Mouse (Mus musculus) adrenal gland, postnatal 14 days (tissue): Measurements from ENCODE around the gene Ttl. TPM values are rescaled to one million over a fixed set of nuclear protein-coding genes. Genes with fewer than 3 reads are reported as not detected.

ENCODE experiments used
- DNase-seq: peaks from one replicate; pipeline ENCODE4 v3.0.0; 2021; ENCODE audit warnings: mixed read lengths
- total RNA-seq: library from RNA; stranded (reverse); gene quantifications from 2 replicates; pipeline ENCODE4 v1.2.3, GENCODE M21; 2021

The Ttl gene
- total RNA-seq, 1 experiment from 2014 or later = 11.0 TPM

DNA sequence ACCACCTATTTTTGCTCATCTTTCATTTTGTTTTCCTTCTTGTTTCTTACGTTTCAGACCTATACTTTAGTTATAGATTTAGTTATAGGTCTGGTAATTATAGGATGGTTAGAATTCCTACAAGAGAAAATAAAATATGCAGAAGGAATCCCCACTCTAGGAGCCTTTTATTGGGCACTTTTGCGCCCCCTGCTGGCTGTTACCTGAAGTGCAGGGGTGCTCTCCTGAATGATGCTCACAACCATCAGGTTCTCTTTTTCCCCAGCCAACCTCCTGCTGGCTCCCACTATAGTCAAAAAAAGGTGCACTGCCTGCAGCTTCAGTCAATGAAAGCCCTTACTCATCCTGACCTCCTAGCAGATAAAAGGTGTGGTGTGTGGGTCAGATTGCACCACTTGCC is 19.2 kb downstream of the Ttl start:
- peak; percentile 42 for DNase-seq

- no peak for DNase-seq
Measured at GRCm38 (mm10) chr2:129087520-129087919, 21.8 kb downstream of the Ttl start.

GRCm38 (mm10) chr2:129090370-129090769 is 24.6 kb downstream of the Ttl start:
- no peak for DNase-seq

DNA sequence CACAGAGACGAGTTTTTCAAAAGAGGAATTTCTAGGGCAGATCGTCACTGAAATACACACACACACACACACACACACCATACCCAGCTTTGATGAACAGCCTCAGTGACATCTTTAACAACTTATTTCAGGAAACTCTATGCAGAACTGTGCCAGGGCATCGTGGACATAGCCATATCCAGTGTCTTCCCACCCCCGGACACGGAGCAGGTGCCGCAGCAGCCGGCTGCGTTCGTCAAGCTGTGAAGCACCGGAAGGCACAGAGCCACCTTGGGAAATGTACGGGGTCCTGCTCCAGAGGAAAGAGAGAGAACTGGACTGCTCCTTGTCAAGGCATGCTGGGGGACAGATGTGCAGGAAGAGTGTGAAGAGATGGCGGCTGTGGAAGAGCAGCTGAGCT is 27.1 kb downstream of the Ttl start:
- no peak for DNase-seq

DNA sequence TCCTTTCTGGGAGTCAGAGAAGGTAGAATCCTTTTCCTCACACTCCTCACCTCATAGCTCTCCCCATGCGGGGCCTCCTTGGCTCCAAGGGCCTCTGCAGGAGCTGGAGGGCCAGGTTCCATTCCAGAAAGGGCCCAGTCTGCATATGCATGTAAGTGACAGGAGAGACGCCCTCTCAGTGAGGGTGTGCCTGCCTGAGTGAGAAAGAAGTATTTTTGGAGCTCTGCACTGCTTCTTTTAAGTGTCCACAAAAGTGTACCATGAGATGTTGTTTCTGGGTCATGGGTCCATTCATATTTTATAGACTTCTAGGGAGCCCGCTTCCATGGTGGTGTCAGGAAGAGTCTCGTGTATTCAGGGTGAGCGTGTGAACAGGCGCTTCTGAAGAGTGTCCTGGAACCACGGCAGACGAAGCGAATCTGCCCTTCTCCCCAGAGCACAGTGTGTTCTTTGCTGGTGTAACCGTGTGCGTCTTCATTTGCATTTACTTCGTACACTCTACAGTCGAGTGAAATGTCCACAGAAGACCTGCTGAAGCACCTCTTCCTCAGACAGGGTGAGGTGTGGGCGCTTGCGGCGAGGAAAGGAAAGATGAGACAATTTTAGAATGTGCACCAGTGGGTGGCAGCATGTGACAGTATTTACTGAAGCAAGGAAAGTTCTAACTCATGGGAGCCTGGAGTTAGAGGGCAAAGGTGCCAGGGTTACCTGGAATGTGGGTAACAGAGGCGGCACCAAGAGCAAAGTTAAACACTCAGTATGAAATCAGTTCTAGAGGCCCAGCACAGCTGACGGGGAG is 28.4 kb downstream of the Ttl start:
- no peak for DNase-seq

- DNase-seq = peak; percentile 95
Measured at GRCm38 (mm10) chr2:129100784-129101310, 35.1 kb downstream of the Ttl start, which contains the start of gene Polr1b. Gene Polr1b (plus strand): TSS chr2:129100995.

DNA sequence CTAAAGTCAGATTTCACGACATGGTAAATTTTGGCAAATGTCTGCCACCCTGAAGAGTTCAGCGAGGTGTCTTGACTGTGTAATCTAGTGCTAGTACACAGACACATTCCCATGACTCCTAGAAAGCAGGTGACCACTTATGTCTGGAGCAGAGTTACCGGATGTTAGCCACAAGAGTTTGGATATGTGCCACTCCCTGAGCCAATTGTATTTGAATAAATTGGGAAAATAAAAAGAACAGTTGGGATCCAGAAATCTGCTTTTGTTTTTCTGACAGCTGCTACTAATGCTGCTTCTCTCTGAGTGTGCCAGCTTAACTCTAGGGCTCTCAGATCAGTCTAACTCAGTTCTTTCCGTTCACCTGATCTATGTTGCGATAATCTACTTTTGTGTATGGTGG is 47.2 kb downstream of the Ttl start:
- no peak for DNase-seq

DNA sequence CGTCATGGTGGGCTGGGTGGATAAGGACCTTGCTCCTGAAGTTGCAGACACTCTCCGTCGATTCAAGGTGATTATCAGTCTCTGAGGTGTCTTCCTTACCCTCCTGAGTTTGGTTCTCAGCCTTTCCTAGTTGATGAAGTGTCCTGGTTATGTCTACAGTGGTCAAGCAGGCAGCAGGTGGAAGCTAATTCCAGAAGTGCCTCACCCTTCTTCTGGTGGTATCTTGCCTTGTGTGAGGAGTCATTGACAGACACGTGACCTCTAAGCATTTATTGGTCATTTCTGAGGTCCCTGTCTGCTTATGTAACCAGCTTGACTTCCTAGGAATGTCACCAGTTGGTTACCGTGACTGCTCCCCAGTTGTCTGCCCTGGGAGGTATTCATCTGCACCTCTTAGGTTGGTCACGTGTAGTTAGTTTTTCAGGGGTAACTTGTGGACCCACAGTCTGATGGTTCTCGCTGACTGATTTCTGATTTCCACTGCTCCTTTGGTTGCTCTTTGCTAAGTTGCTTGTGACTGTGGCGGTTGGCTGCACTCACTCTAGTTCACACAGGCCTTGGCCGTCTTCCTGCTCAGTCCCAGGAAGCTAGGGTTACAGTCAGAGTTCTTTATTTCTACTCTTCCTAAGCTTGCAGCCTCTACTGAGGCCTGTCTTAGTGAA is 50.1 kb downstream of the Ttl start:
- no peak for DNase-seq

GRCm38 (mm10) chr2:129116368-129116739 is 50.6 kb downstream of the Ttl start:
- no peak for DNase-seq

- DNase-seq = no peak
Measured at GRCm38 (mm10) chr2:129118061-129118460, 52.3 kb downstream of the Ttl start.

DNA sequence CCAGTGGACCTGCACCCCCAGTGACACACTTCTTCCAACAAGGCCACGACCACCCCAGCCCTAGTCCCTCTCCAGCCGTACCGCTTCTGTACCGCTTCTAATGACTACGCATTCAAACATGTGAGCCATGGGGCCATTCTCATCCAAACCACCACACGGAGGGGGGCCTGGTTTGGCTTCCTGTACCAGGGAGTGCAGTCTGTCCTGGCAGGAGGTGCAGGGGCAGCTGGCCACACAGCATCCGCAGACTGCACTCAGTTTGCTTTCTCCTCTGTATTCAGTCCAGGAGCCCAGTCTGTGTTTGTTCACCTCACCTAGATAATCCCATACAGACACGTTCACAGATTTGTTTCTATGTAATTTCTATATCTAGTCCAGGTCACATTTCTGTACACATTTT is 56.2 kb downstream of the Ttl start:
- no peak for DNase-seq

DNA sequence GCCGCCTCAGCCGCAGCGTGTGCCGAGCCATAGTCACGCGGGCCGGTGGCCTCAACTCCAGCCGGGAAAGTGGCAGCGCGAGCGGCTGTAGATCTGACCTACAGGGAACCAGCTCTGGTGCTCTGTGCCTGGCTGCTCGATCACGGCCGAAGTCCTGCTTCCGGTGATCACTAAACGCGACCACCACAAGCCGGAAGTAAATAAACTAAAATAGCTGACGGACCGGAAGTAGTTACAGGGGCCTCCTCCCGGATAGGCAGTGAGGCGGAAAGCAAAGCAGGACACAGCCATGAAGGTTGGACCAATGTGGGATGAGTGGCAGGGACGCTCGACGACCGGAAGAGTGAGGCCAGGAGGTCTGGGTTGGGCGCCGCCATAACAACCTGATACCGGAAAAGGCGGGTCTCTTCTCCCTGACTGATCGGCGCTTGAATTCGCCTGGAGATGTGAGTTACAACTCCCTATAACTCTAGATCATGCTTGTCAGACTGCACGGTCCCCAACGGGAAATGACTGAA is 63.7 kb downstream of the Ttl start, which contains the start of gene Chchd5:
Gene Chchd5, plus strand, starts transcription at position 289 of the 518 bp plus-strand sequence.
- DNase-seq = peak; percentile 95

- DNase-seq = peak; percentile 37
Measured at GRCm38 (mm10) chr2:129129987-129130545, 64.3 kb downstream of the Ttl start.

DNA sequence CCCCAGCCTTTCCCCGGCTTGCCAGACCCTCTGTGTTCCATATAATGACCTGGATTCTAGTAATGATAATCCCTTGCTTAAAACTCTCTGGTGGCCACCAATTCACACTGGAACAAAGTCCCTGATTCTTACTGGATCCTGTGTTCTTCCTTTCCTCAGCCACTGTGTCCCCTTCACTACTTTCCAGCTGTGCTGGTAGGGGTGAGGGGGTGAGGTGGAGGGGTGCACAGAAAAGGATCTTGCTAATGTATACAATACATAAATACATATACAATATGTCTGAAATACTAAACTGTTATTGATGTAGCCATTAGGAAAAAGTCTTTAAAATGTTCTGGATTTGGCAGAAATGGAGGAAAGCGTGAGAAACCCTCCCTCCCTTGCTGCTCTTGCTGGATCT is 65.0 kb downstream of the Ttl start:
- no peak for DNase-seq

DNA sequence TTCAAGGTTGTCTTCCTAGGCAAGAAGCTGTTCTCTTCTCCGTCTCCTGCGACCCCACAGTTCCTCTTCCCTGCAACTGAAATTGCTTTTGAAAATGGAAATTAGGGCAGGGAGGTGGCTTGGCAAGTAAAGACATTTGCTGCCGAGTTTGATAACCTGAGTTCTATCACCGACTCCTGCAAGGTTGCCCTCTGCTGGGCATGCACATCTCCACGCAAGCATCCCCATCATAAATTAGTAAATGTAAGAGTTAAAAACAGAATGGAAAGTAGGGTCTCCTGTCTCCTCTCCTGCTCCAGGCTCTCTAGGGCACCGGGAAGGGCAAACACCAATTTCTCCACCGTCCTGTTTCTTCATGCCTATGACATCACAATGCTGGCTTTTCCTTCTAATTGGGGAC is 66.5 kb downstream of the Ttl start:
- DNase-seq = no peak

- DNase-seq = peak; percentile 85
Measured at GRCm38 (mm10) chr2:129133006-129133805, 67.5 kb downstream of the Ttl start.

- DNase-seq = no peak
Measured at GRCm38 (mm10) chr2:129139906-129140305, 74.2 kb downstream of the Ttl start.

Other genes starting within 250 kb of the Ttl start
- gene Tmem87b, start 247.8 kb upstream of the Ttl start, total RNA-seq = 35.0 and 40.6 TPM in 2 replicates
- gene Fbln7, start 203.0 kb upstream of the Ttl start, total RNA-seq = 2.9 and 3.8 TPM in 2 replicates
- 3.9 and 4.7 TPM in 2 replicates for gene Zc3h8, start 121.9 kb upstream of the Ttl start, total RNA-seq
- 4.1 and 7.1 TPM in 2 replicates for gene Zc3h6, start 98.5 kb upstream of the Ttl start, total RNA-seq
- gene Gm10762, start 98.2 kb upstream of the Ttl start, total RNA-seq = 10.7 and 13.0 TPM in 2 replicates
- 0.11 TPM in 2 replicates for gene Vinac1, start 17.8 kb upstream of the Ttl start, total RNA-seq
- gene Polr1b, start 35.1 kb downstream of the Ttl start, total RNA-seq = 15.6 and 19.5 TPM in 2 replicates
- gene Chchd5, start 63.8 kb downstream of the Ttl start, total RNA-seq = 19.7 and 20.3 TPM in 2 replicates
- 19.1 and 24.3 TPM in 2 replicates for gene Slc20a1, start 132.8 kb downstream of the Ttl start, total RNA-seq
- gene Ckap2l, start 231.3 kb downstream of the Ttl start, total RNA-seq = 9.3 and 10.4 TPM in 2 replicates
- 0.26 and 0.60 TPM in 2 replicates for gene Il1a, start 244.0 kb downstream of the Ttl start, total RNA-seq